Mouse (Mus musculus) stomach, postnatal 0 days (tissue): ENCODE measurements around the gene Tecta. TPM values are rescaled to one million over a fixed set of nuclear protein-coding genes. Genes with fewer than 3 reads are reported as not detected.

Experiments used
- ATAC-seq: fragments of 200-750 bp; cut with Nextera tagmentation; 2 replicates; pipeline ENCODE4 v1.8.0; 2017; ENCODE audit not compliant: low FRiP score, low TSS enrichment
- DNase-seq: peaks from one replicate; pipeline ENCODE4 v3.0.0-alpha.2; 2016; ENCODE audit warnings: low spot score
- H3K27ac ChIP-seq: fragments of 300-500 bp; sonication (generic); replicated peaks from 2 replicates; pipeline ENCODE4 v1.5.1; 2014; ENCODE audit warnings: mild to moderate bottlenecking, control low read depth
- H3K27me3 ChIP-seq: fragments of 300-500 bp; sonication (generic); 2 replicates; pipeline ENCODE4 v1.6.1; 2014; ENCODE audit warnings: low read length; ENCODE audit not compliant: control insufficient read depth, insufficient read depth
- H3K36me3 ChIP-seq: fragments of 300-500 bp; sonication (generic); 2 replicates; pipeline ENCODE4 v1.6.1; 2014; ENCODE audit warnings: low read length, mixed read lengths; ENCODE audit not compliant: control insufficient read depth, insufficient read depth
- H3K4me1 ChIP-seq: fragments of 300-500 bp; sonication (generic); replicated peaks from 2 replicates; pipeline ENCODE4 v1.6.1; 2014; ENCODE audit warnings: antibody characterized with exemption; ENCODE audit not compliant: control insufficient read depth, insufficient read depth
- H3K4me2 ChIP-seq: fragments of 300-500 bp; sonication (generic); replicated peaks from 2 replicates; pipeline ENCODE4 v1.6.1; 2014; ENCODE audit warnings: low read depth, mild to moderate bottlenecking, control low read depth, moderate library complexity
- H3K4me3 ChIP-seq: fragments of 300-500 bp; sonication (generic); 2 replicates; pipeline ENCODE4 v1.5.1; 2014; ENCODE audit warnings: low read depth, low read length, control low read depth
- H3K9ac ChIP-seq: fragments of 300-500 bp; sonication (generic); 2 replicates; pipeline ENCODE4 v1.6.1; 2014; ENCODE audit warnings: mild to moderate bottlenecking, low read length, control low read depth, mixed read lengths
- H3K9me3 ChIP-seq: fragments of 300-500 bp; sonication (generic); 2 replicates; pipeline ENCODE4 v1.6.1; 2016; ENCODE audit warnings: low read length; ENCODE audit not compliant: control insufficient read depth
- CTCF ChIP-seq: IDR thresholded peaks from 2 replicates; pipeline ENCODE4 v1.5.1; 2016; ENCODE audit warnings: antibody characterized with exemption, low read depth, mild to moderate bottlenecking, moderate library complexity
- EP300 ChIP-seq: optimal IDR thresholded peaks from 2 replicates; pipeline ENCODE3; 2016; ENCODE audit warnings: antibody characterized with exemption
- WGBS: fragments of 180-500 bp; shearing (Covaris S2); extraction: QIAGEN DNeasy Blood & Tissue Kit; methylation state at CpG from one replicate; pipeline ENCODE4 v1.1.7; 2014; 5-methylcytosine and 5-hydroxymethylcytosine counted together
- polyA plus RNA-seq: library from polyadenylated mRNA; unstranded; fragments of >200 nt; fragmentation: Nextera tagmentation; extraction: Ambion mirVana; gene quantifications from 2 replicates; pipeline ENCODE4 v1.2.1, GENCODE M21; 2015

Gene Tecta
- polyA plus RNA-seq, 1 experiment from 2014 or later, result 0.05 TPM

GRCm38 (mm10) chr9:42324640-42325394 lies 74.9 kb downstream of the Tecta start:
- Histone ChIP-seq H3K4me1 (no peaks in the 10 kb centered on the region), H3K27me3 (no peaks in the 10 kb centered on the region), H3K9ac (no peak overlapping the region), H3K36me3 (no peaks in the 10 kb centered on the region), H3K4me2 (no peak overlapping the region), H3K27ac (no peak overlapping the region), H3K9me3 (no peaks in the 10 kb centered on the region), H3K4me3 (no peak overlapping the region)
- DNase-seq, result no peak
- no peak for ATAC-seq
- WGBS, result 44% methylated on average over 29 of the region's 29 CpGs
- no peak for TF ChIP-seq EP300
- peak; percentile 48 for TF ChIP-seq CTCF

- Histone ChIP-seq H3K27ac (no peak overlapping the region), H3K4me2 (no peak overlapping the region), H3K4me3 (no peak overlapping the region), H3K36me3 (no peaks in the 10 kb centered on the region), H3K4me1 (no peaks in the 10 kb centered on the region), H3K9me3 (no peaks in the 10 kb centered on the region), H3K9ac (no peak overlapping the region), H3K27me3 (no peaks in the 10 kb centered on the region)
- WGBS, result 84% methylated on average over 8 of the region's 8 CpGs
- DNase-seq (no peak), ATAC-seq (no peak)
- TF ChIP-seq CTCF (no peak), EP300 (no peak)
These were observed 76.5 kb downstream of the Tecta start for GRCm38 (mm10) chr9:42323238-42323637.

DNA sequence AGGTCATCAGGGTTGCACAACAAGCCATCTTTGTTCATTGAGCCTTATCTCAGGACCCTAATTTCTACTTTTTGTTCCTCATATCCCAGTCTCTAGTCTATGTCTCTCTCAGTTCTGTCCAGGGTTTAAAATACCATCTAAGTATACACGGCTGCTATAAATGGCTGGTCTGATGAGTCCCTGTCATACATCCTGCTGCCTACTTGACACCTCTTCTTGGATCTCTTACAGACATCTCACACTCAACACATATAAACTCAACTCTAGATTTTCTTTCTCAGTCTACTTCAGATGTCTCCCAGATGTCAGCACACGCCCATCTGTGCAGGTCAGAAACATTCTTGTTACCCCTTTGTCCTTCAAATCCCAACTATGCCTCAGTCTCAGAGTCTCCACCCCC lies 78.3 kb downstream of the Tecta start:
- no peak for ATAC-seq
- H3K9me3 ChIP-seq, result no peaks in the 10 kb centered on the region
- H3K27ac ChIP-seq, result no peak overlapping the region
- H3K4me3 ChIP-seq, result no peak overlapping the region
- no peak for DNase-seq
- H3K4me2 ChIP-seq, result no peak overlapping the region
- no peaks in the 10 kb centered on the region for H3K36me3 ChIP-seq
- no peaks in the 10 kb centered on the region for H3K4me1 ChIP-seq
- no peak overlapping the region for H3K9ac ChIP-seq
- TF ChIP-seq EP300 (no peak), CTCF (no peak)
- WGBS, result 89% methylated on average over 2 of the region's 2 CpGs
- H3K27me3 ChIP-seq, result no peaks in the 10 kb centered on the region

DNA sequence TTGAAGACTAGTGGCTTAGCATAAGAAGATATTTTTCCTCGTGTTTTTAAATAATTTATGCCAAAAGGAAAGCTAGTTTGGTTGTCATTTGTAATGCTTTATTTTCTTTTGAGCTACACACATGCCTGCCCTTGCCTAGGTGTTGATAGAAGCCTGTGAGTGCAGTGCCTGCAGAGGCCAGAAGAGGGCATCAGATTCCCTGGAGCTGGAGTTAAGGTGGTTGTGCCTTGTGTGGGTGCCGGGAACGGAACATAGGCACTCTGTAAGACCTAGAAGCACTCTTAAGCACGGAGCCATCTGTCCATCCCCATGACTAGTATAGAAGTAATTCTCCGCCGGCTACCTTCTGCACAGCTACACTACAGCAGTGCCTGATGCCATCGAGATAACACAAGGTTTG lies 79.1 kb downstream of the Tecta start:
- no peaks in the 10 kb centered on the region for H3K4me1 ChIP-seq
- no peak overlapping the region for H3K4me3 ChIP-seq
- H3K9me3 ChIP-seq, result no peaks in the 10 kb centered on the region
- DNase-seq (no peak), ATAC-seq (no peak)
- peak; percentile 24 for TF ChIP-seq CTCF
- no peak for TF ChIP-seq EP300
- no peak overlapping the region for H3K4me2 ChIP-seq
- no peak overlapping the region for H3K9ac ChIP-seq
- no peaks in the 10 kb centered on the region for H3K36me3 ChIP-seq
- H3K27me3 ChIP-seq, result no peaks in the 10 kb centered on the region
- WGBS, result 91% methylated on average over 7 of the region's 7 CpGs
- no peak overlapping the region for H3K27ac ChIP-seq

DNA sequence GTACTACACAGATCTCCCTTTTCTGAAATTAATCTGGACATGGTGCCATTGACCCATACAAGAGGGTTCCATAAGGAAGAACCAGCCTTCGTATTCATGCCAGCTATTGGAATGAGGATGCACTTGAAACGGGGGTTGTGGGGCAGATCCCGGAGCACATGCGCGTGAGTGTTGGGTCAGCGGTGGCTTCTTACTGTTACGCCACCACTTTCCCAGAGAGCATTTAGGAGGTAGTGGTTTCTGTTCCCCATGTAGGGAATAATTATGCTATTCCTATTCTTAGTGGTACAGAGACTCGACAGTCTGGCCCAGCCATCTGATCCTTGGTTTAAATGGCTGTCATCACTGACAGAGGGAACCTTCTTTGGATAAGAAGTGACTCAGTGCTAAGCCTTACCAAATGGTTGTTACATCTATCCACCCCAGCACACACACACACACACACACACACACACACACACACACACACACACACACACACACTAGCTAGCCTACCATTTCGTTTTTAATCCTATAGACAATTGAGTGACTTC lies 81.2 kb downstream of the Tecta start:
- Histone ChIP-seq H3K4me1 (no peaks in the 10 kb centered on the region), H3K9me3 (no peaks in the 10 kb centered on the region), H3K9ac (no peak overlapping the region), H3K4me3 (no peak overlapping the region), H3K36me3 (no peaks in the 10 kb centered on the region), H3K27ac (no peak overlapping the region), H3K4me2 (no peak overlapping the region), H3K27me3 (no peaks in the 10 kb centered on the region)
- 82% methylated on average over 9 of the region's 9 CpGs for WGBS
- ATAC-seq (no peak), DNase-seq (no peak)
- no peak for TF ChIP-seq EP300
- TF ChIP-seq CTCF, result no peak

DNA sequence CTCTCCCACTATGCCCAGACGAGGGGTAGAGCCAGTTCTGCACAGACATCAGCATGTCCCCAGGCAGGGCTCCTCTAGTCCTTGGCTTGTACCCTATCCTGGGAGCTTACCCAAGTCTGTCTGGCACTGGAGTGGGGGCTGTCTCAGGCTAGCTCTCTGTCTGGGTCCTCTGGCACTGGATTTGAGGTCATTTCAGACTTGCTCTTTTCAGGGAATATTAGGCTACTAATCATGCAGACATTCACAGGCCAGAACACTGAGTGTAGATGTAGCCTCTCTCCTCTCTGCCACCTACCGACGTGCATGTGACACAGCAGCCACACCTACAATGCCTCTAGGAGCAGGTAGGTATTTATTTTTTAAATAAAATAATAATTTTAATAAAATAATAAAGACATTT lies 82.4 kb downstream of the Tecta start:
- no peak overlapping the region for H3K4me2 ChIP-seq
- H3K27me3 ChIP-seq, result no peaks in the 10 kb centered on the region
- H3K36me3 ChIP-seq, result no peaks in the 10 kb centered on the region
- no peak overlapping the region for H3K4me3 ChIP-seq
- H3K9me3 ChIP-seq, result no peaks in the 10 kb centered on the region
- 0 out of 2 replicates have a peak, but pooled peaks have one; percentile 42 for ATAC-seq
- TF ChIP-seq EP300 (no peak), CTCF (peak; percentile 55)
- no peak overlapping the region for H3K27ac ChIP-seq
- 54% methylated on average over 3 of the region's 3 CpGs for WGBS
- DNase-seq, result no peak
- no peak overlapping the region for H3K9ac ChIP-seq
- H3K4me1 ChIP-seq, result no peaks in the 10 kb centered on the region
